Mouse (Mus musculus): Measurements from ENCODE around the gene Hoxb13.

Gene Hoxb13

DNA sequence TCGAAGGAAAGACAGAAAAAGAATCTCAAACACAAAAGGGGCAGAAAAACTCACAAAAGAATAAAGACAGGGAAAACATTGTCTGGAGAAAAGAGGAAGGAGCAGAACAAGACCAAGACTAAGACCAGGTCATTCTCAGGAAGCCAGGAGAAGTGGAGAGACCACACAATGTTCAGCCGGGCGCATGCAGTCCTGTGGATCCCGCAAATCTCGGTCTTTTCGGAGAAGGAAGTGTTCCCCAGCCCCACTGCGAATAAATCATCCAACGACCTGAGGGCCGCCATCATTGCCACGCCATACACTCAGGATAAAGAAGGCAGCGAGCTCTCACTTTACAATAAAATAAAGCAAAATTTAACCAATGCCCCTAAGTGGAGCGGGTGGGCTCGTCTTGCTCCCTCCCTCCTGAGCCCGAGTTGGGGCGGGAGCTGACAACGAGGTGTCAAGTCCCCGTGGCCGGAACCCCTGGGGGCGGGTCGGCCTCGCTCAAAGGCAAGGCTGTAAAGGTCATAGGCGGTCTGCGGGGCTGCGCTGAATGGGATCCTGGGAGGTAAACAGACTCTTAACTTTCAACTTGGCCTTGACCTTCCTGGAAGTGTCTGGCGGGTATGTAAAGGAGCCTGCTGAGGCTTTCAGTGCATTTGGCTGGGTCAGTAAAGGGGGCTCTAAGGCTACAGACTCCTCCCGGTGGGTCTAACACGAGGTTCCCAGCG lies 4.2 kb upstream of the Hoxb13 start:
- DNase-seq (ENCODE audit: low read depth, low spot score) = no peak

DNA sequence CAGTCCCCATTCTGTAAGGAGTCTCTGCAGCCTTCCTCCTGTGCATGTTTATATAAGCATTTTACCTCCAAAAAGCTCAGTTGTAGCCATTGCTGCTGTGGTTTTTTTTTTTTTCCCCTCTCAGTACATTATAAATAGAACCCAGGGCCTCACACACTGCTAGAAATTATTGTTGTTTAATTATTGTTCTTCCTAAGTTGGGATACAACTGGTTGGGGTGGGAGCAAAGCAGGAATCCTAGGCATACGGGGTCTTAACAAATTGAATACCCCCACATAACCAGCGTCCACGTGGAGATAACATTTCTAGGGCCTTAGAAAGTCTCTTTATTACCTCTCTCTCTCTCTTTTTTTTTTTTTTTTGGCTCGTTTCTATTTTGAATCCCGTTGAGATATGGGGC lies 3.0 kb upstream of the Hoxb13 start:
- no peak for DNase-seq (ENCODE audit: low read depth, low spot score)

DNA sequence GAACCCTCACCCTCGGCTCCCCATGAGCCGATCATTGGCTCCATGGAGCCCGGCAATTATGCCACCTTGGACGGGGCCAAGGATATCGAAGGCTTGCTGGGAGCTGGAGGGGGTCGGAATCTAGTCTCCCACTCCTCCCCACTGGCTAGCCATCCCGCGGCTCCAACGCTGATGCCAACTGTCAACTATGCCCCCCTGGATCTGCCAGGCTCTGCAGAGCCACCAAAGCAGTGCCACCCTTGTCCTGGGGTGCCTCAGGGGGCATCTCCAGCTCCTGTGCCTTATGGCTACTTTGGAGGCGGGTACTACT lies 240 bp downstream of the Hoxb13 start:
- no peak for DNase-seq (ENCODE audit: low read depth, low spot score)

DNA sequence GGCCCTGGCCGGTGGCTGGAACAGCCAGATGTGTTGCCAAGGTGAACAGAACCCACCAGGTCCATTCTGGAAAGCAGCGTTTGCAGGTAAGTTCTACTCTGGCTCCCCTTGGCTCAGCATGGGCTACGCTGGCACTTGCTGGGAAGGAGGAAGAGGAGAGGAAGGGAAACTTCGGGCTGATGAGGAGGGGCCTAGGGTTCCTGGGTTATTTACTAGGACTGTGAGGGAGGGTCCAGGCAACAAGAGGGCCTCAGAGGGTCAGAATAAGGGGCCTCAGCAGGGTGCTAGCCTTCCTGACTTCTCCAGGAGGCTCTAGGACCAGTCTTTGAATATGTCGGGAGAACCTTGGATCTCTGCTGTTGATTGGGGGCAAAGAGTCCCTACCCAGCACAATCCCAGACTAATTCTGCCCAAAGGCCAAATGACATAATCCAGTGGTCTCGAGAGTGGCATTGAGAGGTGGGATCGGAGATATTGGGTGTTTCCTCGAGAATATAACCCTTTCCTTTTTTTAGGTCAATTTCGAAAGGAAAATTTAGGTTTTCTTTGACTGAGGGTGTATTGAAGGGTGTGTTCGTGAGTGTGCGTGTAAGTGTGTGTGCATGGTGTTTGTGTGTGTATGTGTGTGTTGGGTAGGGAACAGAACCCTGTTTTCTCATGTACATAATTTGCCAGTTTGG lies 985 bp downstream of the Hoxb13 start:
- DNase-seq (ENCODE audit: low read depth, low spot score) = no peak

DNA sequence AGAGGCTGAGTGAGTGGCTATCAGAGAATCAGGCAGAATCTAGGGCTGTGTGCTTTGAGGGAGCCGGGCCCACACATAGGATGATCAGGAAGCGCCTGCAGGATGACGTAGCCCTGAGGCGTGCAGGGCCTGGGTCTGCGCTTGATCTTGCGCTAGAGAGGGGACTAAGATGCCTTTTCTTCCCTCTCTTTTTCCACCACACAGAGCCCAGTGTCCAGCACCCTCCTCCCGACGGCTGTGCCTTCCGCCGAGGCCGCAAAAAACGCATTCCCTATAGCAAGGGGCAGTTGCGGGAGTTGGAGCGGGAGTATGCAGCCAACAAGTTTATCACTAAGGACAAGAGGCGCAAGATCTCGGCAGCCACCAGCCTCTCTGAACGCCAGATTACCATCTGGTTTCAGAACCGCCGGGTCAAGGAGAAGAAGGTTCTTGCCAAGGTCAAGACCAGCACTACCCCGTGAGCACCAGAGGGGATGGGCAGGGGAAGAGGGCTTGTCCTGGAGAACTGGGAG lies 1.7 kb downstream of the Hoxb13 start:
- no peak for DNase-seq (ENCODE audit: low read depth, low spot score)

DNA sequence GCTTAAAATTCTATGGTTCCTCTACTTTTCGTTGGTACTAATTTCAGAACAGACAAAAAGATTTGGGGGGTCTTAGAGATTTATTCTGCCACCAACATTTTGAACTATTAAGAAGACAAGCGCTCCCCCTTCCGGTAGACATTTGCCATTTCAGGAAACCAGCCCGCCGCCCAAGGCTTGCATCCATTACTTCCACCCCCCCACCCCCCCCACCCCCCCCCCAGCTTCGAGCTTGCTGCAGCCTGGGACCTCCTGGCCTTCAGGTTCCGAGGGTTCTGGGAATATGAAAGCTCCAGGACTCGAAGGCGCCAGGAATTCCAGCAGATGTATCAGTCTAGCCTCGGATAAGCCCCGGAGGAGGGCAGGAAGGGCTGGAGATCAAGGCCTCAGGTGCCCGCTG lies 4.5 kb downstream of the Hoxb13 start:
- no peak for DNase-seq (ENCODE audit: low read depth, low spot score)

DNA sequence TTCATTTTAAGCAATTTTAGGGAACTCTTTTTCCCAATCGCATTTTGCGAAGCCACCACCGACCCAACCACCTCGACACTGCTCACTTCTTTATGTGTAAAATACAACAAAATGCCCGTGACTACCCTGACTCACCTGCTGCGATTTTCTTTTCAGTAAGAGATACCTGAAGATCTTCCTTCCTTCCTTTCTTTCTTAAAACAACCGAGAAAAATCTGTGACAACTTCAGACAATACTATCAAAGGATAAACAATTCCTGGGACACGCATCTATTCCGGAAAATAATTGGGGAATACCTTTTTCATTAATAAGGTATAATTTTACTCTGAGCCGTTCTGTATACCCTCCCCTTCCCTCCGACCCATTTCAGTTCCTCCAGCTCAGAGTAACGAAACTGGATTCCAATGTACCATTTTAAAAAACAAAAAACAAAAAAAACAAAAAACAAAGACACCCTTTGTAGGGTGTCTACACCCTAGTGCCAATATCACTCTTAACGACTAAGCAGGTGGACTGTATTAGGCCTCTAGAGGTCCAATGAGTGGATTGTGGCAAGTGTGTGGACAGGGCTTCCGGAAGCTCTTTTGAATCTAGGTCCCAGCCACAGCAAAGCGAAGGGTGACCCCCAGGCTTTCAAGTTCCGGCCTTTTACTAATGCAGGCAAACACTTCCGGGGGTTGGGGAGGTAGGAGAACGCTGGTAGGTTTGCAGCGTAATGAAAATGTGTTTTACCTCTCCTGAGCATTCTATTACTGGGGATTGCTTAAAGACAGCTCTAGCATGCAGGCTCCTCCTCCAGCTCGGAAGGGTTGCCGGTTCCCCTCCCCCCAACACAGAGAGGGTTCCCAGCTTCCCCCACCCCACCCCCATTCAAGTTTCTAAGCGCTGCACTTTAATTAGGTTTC lies 5.3 kb downstream of the Hoxb13 start:
- no peak for DNase-seq (ENCODE audit: low read depth, low spot score)

DNA sequence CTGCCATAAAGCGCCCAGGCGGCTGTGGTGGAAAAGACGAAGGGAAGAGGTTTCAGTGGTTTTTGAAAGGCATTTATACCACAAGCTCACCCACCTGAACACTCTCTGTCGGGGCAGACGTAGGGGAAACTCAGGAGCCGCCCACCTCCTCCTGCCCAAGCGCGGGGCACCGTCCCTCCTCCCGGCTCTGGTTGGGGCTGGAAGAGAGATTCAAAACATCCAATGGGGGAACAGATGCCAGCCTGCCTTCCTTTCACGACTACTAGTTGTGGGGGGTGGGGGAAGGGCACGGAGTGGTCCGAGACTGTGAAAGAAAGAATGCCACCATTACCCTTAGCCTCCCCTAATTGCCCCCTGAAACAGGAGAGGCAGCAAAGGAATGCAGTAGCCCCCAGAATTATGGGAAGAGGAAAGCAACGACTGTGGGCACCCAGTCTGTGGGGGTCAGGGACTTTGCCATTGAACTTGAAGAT lies 6.1 kb downstream of the Hoxb13 start:
- DNase-seq (ENCODE audit: low read depth, low spot score) = no peak

DNA sequence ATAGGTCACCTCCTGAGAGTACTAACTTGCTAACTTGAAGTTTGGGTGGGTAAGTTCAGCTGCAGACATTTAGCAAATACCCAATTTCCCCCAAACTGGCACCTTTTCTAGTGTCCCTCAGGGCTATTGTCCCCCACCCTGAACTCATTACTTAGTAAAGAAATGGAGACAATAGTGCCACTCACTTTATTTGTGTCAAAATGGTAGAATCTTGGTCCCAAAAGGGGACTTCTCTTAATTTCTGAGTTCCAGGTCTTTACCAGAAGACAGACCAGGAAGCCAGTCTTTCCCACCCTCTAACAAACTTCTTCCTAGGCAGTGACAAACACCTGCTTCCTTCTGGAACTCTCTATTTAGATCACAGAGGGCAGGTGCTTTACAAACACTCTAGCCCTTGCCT lies 7.6 kb downstream of the Hoxb13 start:
- DNase-seq (ENCODE audit: low read depth, low spot score) = no peak

DNA sequence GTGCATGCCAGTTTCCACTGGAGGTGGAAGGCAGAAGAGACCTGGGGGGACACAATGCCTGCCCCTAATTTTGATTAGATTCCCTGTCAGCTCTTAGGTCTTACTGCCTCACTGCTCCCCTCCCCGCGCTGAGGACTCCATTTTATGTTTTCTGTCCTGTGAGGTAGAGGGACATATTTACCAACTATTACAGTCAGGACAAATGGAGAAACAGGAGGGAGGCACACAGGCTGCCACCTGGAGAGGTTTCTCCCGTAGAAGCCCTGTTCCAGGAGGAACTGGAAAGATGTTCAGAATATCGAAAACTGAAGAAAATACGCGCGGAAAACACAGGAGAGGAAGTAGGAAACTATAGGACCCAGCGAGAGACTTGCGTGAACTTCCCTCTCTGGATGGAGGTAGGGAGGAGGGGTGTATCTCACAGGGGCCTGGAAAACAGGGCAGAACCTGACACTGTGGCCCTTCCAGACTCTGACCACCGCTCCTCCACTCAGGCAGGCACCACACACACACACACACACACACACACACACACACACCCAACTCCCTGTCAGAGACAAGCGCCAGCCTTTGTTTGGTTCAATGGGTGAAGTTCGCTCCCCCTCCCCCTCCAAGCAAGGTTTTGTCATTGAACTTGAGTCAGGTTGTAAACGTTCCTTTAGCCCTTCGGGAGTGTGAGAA lies 8.4 kb downstream of the Hoxb13 start:
- no peak for DNase-seq (ENCODE audit: low read depth, low spot score)

DNA sequence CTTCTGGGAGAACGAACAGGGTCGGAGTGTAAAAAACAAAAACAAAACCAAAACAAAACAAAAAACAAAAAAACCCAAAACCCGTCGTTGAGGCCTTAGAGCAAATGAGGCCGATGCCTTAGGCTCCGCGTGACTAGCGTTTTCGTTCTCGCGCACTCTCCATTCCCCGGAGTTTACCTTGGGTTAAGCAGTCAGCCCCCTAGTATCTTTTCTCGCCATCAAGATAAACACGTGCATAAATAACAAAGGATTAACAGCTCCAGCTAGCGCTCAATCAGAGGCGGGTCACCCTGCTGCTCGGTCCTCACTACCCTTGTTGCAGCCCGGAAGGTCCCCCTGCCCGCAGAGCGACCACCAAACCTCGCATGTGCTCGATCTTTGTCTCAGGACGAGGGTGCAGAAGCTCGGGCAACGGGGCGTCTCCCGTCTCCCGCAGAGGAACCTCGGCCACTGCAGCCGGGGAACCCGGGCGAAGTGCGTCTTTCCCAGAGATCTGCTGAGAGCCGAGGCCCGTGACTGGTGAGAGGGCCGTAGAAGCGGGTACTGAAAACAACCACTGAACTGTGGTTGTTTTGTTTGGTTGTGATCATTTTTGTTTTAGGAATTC lies 9.2 kb downstream of the Hoxb13 start:
- DNase-seq (ENCODE audit: low read depth, low spot score) = no peak

DNA sequence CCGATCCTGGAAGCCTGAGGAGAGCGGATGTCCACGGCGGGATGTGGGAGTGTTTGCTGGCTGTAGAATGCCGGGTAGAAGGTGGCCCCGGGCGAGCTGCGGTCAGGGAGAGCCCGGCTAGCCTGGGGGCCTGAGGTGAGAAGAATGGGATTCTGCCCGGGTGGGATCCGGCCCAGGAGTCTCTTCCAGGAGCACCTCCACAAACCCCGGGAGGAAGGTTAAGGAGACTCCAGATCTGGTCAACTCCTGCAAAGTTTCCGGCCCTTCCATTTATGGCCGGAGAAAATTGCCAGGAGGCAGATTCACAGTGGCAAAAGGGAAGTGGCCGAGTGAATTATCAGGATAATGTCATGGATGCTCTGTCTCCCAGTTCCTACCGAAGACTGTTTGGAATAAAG lies 9.7 kb downstream of the Hoxb13 start:
- DNase-seq (ENCODE audit: low read depth, low spot score) = no peak

DNA sequence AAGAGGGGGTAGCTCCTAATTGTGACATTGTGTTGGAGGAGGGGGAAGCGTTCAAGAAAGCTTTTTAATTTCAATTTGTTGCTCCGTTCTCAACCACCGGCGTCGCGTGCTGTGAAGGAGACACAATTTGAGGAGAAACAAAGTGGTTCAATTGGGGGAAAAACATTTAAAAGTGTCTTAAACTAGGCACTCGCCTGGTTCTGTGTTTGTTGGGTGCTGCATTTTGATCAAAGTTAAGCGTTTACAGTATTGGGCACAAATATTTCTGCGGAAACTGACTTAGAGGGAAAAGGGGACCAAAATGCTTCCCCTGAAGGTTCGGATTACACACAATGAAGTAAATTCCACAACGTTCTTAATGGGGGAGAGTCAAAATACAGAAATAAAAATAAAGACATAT lies 10.2 kb downstream of the Hoxb13 start:
- DNase-seq (ENCODE audit: low read depth, low spot score) = no peak

DNA sequence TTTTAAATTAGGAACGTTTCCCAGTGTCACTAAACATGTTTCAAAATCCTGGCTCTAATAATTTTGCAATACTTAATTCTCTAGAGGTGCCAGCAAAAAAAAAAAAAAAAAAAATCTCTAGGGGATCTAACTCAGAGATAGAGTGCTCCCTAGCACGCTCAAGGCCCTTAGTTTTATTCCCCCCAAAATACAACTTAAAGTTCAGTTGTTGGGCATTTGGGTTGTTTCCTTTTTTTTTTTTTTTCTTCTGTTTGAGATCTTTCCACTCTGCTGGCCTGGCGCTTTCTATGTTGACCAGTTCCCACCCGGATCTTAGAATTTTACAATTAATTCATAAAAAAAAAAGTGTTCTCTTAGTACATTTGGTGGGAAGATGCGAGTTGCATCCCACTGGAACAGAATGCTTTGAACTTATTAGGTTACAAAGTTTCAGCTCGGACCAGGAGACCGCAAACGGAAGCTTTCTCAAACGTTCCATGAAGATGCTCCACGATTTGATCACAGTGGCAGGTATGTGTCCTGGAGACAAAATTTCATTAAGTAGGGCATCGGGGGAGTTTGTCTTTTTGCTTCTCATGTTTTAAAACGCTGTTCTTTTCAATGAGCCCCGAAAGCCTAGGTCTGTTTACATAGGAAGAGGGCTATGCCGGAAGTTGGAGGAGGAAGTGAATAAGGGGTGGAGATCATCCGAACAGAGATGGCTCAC lies 11.5 kb downstream of the Hoxb13 start:
- DNase-seq (ENCODE audit: low read depth, low spot score) = no peak

DNA sequence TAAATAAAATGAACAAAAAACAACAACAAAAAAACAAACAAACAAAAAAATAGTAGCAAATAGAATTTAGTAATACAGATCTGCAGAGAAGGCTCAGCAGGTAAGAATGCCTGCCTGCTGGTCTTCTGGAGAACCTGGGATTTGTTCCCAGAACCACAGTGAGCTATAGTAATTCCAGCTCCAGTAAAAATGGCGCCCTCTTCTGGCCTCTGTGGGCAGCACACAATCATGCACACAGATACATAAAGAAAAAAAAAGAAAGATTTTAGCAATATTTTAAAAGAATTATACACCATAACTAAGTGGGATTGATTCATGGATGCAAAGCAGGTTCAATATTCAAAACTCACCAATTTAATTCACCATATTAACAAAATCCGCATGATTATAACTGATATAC lies 29.7 kb downstream of the Hoxb13 start:
- no peak for DNase-seq (ENCODE audit: low read depth, low spot score)

DNA sequence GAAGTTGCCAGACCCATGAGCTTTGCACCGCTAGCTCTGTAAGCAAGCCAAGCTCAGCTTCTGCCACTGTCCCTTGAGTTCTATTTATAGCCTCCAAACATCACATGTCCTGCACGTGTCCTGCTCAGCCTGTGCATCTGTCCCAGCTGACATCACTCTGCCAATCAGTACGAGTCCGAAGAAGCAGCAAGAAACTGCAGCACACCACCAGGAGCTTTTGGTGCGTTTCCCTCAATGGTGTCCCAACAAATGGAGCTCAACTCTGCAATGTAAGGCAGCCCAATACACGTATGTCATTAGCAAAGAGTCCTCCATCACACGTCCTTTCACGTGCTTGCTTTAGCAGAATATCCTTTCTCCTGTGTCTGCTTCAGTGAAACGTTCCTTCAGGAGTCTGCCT lies 33.6 kb downstream of the Hoxb13 start:
- DNase-seq (ENCODE audit: low read depth, low spot score) = no peak

DNA sequence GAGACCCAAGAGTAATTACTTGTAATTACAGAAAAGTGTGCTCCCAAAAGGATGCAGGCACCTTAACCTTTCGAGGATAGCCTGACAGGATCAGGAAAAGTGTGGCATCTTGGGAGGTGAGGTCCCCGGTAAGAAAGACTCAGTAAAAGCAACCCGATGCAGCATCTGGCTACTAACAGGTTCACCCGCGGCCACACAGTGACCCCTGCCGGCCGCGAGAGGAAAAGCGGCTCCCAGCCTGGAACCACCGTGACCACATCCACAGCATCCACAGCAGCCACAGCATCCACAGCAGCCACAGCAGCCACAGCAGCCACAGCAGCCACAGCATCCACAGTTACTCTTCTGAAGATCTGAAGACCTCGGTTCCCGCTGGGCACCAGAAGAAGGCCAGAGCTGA lies 40.8 kb downstream of the Hoxb13 start:
- DNase-seq (ENCODE audit: low read depth, low spot score) = peak; percentile 68

DNA sequence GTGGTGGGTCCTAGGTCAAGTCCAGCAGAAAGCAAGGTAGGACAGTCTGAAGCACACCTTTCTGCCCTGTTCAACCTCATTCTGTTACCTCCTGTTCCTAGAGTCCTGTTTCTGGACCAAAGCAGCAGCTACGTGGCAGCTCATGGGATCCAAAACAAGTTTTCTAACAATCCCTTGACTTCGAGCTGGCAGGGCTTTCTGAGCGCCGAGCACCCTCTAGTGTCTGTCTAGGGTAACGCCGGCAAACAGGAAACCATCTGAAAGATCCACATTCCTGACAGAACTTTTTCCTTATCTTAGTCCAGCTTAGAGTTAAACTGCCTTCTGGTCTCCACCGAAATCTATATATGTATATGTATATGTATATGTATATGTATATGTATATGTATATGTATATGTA lies 46.1 kb downstream of the Hoxb13 start:
- peak; percentile 73 for DNase-seq (ENCODE audit: low read depth, low spot score)

Measured in mesoderm, embryonic 11.5 days (tissue).